Mouse (Mus musculus) urinary bladder, postnatal 10 days (tissue): Measurements from ENCODE around the gene Gm9803.
A peak's percentile ranks its signal among the peaks of the same experiment; 100 is the strongest.

Experiments used
- DNase-seq: peaks from one replicate; pipeline ENCODE4 v3.0.0; 2022; ENCODE audit warnings: low spot score

Gene Gm9803

GRCm38 (mm10) chr10:43512976-43513375 is 10.9 kb upstream of the Gm9803 start:
- no peak for DNase-seq

GRCm38 (mm10) chr10:43516992-43517660 is 6.8 kb upstream of the Gm9803 start:
- no peak for DNase-seq

- no peak for DNase-seq
Observed at GRCm38 (mm10) chr10:43517836-43518235, 6.0 kb upstream of the Gm9803 start.

- no peak for DNase-seq
Observed at GRCm38 (mm10) chr10:43518368-43518767, 5.5 kb upstream of the Gm9803 start.

- no peak for DNase-seq
Observed at GRCm38 (mm10) chr10:43519977-43520376, 3.9 kb upstream of the Gm9803 start.

GRCm38 (mm10) chr10:43527283-43528269 is 3.7 kb downstream of the Gm9803 start:
- no peak for DNase-seq

GRCm38 (mm10) chr10:43534382-43534781 is 10.5 kb downstream of the Gm9803 start:
- DNase-seq, result no peak

- DNase-seq, result no peak
Observed at GRCm38 (mm10) chr10:43537652-43538051, 13.8 kb downstream of the Gm9803 start.

GRCm38 (mm10) chr10:43538831-43539230 is 14.9 kb downstream of the Gm9803 start:
- DNase-seq, result no peak

- DNase-seq, result no peak
Observed at GRCm38 (mm10) chr10:43539746-43540310, 15.9 kb downstream of the Gm9803 start.

- DNase-seq, result peak; percentile 87
Observed at GRCm38 (mm10) chr10:43540442-43541152, 16.7 kb downstream of the Gm9803 start, which contains the start of gene 1700021F05Rik. TSS of gene 1700021F05Rik (minus strand) at chr10:43540994.

GRCm38 (mm10) chr10:43541153-43541544 is 17.3 kb downstream of the Gm9803 start:
- DNase-seq, result no peak

- DNase-seq, result no peak
Observed at GRCm38 (mm10) chr10:43549411-43549810, 25.5 kb downstream of the Gm9803 start.

- no peak for DNase-seq
Observed at GRCm38 (mm10) chr10:43550923-43551322, 27.0 kb downstream of the Gm9803 start.

- no peak for DNase-seq
Observed at GRCm38 (mm10) chr10:43551388-43551787, 27.5 kb downstream of the Gm9803 start.

- DNase-seq, result no peak
Observed at GRCm38 (mm10) chr10:43557630-43558165, 33.8 kb downstream of the Gm9803 start.

GRCm38 (mm10) chr10:43559313-43559712 is 35.4 kb downstream of the Gm9803 start:
- no peak for DNase-seq

GRCm38 (mm10) chr10:43560765-43561164 is 36.9 kb downstream of the Gm9803 start:
- no peak for DNase-seq

GRCm38 (mm10) chr10:43561311-43561710 is 37.4 kb downstream of the Gm9803 start:
- no peak for DNase-seq
